Mouse (Mus musculus) left cerebral cortex, postnatal 25 days (tissue): Measurements from ENCODE around the gene Ereg. TPM values are rescaled to one million over a fixed set of nuclear protein-coding genes. Genes with fewer than 3 reads are reported as not detected.

Experiments used
- DNase-seq, 2 experiments: peaks; one replicate each; pipeline ENCODE4 v3.0.0; 2022; ENCODE audit warnings: low spot score in 2 of 2, mixed read lengths in 1 of 2
- intact Hi-C: fragments of 180-260 bp; cut with DNase I; formaldehyde crosslinking; loops from one replicate; pipeline ENCODE4 v1.15.1; 2025
- total RNA-seq, 2 experiments: library from RNA; stranded (reverse); gene quantifications; 2 replicates each; pipeline ENCODE4 v1.2.3; 2021

Ereg gene
- total RNA-seq, 2 experiments from 2014 or later, result not detected

GRCm38 (mm10) chr5:91106248-91106647 is 31.8 kb downstream of the Ereg start:
- intact Hi-C loops, result no loop called here
- no peak for DNase-seq

DNA sequence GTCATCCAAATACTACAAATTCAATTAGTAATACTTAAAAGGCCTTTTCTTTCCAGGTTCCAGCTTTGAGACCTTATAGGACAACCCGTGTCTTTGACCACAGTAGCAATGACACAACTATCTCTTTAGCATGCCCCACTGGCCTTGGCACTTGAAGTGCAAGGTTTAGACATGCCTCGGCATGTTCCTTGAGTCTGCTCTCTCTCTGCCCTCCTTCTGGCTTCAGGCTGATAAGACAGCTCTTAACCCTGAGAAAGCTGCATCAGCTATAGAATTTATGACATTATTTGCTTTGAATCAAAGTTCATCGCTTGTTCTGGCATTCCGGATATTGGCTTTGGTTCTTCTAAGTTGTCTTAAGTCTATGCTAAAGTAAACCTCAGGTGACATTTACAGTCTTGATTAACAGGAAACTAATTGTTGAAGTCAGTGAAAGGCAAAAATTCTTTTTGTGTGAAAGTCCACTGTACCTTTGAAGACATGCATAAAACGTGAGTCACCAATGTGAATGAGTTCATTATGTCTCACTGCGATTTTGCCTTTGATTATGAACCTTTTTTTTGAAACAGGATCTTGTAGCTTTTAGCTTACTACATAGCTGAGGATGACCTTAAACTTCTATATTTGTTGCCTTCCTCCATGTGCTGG is 35.7 kb downstream of the Ereg start:
- no peak for DNase-seq
- intact Hi-C loops, result no loop called here

DNA sequence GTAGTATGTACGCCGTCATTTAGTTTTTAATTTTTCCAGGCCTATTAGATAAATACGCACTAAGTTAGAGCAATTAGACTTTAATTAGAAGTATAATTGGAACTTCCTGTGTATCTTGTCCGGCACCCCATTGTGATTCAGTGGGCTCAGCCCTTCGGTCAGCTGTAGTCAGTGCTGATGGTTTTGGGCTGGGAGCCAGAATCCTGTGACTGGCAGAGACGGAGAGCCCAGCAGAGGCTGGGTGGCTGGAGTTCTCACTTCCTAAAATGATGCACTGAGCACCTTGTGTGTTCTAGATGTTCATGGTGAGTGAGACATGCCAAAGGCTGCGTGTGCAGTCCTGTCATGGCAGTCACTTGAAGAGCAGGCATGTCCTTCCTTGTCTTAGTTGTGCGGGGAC is 36.6 kb downstream of the Ereg start:
- DNase-seq, result no peak
- intact Hi-C loops, result no loop called here

- intact Hi-C loops, result no loop called here
- DNase-seq, result no peak
Measured at GRCm38 (mm10) chr5:91113967-91114366, 39.5 kb downstream of the Ereg start.

- DNase-seq, result no peak
- intact Hi-C loops, result no loop called here
Measured at GRCm38 (mm10) chr5:91114574-91114973, 40.2 kb downstream of the Ereg start.

GRCm38 (mm10) chr5:91118618-91119017 is 44.2 kb downstream of the Ereg start:
- DNase-seq, result no peak
- intact Hi-C loops, result no loop called here

DNA sequence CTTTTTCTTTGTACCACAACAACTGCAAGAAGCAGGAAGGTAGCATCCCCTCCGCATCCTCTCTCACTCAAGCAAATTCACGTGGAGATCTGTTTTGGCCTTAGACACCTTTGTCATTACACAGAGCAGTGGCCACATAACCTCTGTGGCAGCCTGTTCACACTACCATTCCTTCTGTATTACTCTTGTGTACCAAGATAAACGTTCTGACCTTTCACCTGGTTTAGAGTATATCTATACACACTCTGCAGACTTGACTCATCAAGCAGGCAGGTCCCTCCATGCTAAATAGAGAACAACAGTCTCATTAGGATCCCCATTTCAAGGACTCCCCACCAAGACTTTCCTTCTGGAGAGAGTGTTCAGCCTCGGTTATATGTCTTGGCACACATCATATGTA is 49.0 kb downstream of the Ereg start:
- intact Hi-C loops, result no loop called here
- no peak for DNase-seq

DNA sequence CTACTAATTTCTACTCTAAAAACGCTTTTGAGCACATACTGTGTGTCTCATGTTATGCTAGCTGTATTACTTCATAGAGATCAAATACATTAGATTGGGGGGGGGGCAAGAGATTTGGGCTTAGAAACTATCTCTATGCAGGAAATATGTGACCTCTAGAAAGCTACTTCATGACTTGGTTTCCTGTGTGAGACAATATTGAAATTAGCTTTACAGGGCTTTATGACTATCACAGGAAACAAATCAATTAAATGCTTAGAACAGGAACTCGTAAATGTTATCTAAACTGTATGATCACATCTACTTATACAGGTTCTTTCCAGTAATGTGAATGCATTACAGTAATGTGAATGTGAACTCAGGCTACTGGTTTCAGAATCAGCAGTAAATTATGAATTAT is 49.7 kb downstream of the Ereg start:
- intact Hi-C loops, result no loop called here
- no peak for DNase-seq

GRCm38 (mm10) chr5:91126623-91127022 is 52.2 kb downstream of the Ereg start:
- intact Hi-C loops, result no loop called here
- DNase-seq, result no peak

DNA sequence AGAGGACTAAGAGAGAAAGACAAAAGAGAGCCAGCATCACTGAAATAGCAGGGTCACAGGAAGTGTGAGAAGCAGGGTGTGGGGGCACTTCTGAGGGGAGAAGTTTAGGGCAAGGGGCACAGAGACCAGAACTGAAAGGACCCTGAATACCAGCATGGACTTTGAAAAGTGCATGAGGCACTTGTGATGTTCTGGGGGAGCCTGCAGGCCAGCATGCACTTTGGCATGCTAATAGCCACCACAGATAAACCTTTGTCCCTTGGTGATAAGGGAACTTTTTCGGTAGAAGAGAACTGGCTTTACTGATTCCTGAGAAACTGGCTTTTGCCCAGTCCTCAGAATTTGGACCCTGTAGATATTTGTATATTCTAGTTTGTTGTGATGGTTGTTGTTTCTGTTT is 60.5 kb downstream of the Ereg start:
- intact Hi-C loops, result no loop called here
- no peak for DNase-seq

DNA sequence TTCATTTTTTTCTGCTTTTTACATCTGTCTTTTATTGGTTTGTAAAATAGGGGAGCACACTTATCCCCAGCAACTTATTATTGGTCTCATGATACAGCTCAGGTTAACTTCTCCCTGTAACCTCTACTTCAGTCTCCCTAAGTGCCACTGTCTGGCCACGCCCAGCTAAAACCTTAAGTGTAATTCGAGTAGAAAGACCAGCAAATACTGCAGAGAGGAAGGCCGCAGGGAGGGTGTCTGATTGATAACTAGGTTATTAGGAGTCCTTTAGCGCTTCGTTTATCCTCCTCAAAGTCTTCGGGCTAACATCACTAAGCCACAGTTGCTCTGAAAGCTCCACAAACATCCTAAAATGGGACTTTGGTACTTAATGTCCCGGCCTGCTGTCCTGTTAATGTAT is 64.5 kb downstream of the Ereg start:
- no peak for DNase-seq
- intact Hi-C loops, result no loop called here

- intact Hi-C loops, result no loop called here
- DNase-seq, result peak; percentile 42 to 58
Measured at GRCm38 (mm10) chr5:91139446-91139873, 65.0 kb downstream of the Ereg start, which contains the start of gene Areg. TSS of gene Areg (plus strand) at chr5:91139599.

- intact Hi-C loops, result no loop called here
- no peak for DNase-seq
Measured at GRCm38 (mm10) chr5:91140896-91141448, 66.5 kb downstream of the Ereg start.

Other genes with a start within 250 kb of the Ereg start
- gene Cxcl1, start 183.4 kb upstream of the Ereg start, total RNA-seq, result not detected
- gene Cxcl2, start 170.8 kb upstream of the Ereg start, total RNA-seq, result not detected
- gene Mthfd2l, start 143.5 kb upstream of the Ereg start, total RNA-seq, result 10 to 100 TPM; 14.2 to 14.6 TPM
- under 1 TPM in 1 of 2 experiments, not detected in 1; 0.46 TPM for gene Epgn, start 47.2 kb upstream of the Ereg start, total RNA-seq
- under 1 TPM in 1 of 2 experiments, not detected in 1; 0.37 TPM for gene Areg, start 65.0 kb downstream of the Ereg start, total RNA-seq